Mouse (Mus musculus): ENCODE results near the gene Ism2.
"Not testable (repeated sequence)": the region's sequence is repeated elsewhere in the genome, so short reads cannot be mapped to it uniquely, and the experiment has no call there.

Gene Ism2

DNA sequence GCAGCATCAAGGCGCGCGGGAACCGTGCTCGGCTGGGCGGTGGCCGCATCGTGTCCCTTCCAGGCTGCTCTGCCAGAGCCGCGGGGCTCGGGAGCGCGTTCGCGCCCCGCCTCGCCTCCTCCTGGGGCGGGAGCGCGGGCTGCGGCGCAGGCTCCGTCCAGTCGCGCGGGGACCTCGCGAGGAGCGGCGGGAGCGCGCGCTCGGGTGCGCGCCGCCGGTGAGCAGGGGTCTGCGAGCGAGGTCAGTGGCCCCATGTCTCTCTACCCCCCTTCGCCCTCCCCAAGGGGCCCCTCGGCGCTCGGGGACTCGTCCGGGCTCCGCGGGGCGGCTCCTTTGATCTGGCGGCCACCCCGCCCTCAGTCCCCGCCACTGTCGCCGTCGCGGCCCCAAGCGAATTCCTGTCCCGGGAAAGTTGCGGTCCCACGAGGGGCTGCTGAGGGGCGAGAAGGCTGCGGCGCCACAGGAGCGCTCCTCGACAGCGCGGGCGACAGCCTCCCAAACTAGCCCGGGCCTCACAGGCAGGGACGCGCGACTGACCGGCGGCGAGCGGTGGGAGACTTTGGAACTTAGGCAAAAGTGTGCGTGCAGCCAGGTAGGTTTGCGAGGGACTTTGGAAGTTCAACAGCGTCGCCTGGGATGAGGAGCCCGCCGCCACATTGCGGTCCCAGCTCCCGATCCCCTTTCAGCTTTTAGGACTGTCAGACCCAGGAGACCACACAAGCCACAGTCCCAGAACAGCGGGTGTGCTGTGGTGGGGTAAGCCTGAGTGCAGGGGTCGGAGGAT is at the start of gene Ism2:
Gene Ism2, minus strand, starts transcription at position 49 of the 784 bp plus-strand sequence.
- DNase-seq: peak; percentile 44

DNA sequence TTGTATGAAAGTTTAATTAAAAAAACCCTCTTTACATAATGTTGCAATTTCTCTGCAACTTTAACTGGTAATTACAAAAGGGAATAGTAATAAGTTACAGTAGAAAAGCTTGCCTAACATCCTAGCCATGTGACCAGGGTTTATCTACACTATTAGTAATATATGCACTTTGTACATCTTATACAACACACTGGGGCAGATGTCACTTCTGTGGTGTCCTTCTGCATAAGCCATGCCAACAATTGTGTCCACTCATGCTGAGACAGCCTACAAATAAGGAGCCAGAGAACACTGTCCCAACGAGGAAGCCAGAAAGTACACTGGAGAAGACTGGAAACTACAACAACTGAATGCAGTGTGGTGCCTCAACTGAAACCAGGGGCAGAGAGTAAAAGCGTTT is 48.5 kb upstream of the Ism2 start:
- DNase-seq: no peak

DNA sequence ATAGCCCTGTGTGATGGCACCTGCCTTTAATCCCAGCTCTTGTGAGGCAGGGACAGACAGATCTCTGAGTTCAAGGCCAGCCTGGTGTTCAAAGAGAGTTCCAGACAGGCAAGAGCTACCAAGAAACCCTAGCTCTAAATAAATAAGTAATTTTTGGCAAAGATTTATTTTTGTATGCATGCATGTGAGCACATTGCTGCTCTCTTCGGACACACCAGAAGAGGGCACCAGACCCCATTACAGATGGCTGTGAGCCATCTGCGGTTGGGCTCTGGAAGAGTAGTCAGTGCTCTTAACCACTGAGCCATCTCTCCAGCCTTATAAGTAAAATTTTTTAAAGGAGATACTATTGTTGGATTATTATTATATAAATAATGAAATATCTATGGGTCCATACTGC is 48.0 kb upstream of the Ism2 start:
- DNase-seq: peak; percentile 13

DNA sequence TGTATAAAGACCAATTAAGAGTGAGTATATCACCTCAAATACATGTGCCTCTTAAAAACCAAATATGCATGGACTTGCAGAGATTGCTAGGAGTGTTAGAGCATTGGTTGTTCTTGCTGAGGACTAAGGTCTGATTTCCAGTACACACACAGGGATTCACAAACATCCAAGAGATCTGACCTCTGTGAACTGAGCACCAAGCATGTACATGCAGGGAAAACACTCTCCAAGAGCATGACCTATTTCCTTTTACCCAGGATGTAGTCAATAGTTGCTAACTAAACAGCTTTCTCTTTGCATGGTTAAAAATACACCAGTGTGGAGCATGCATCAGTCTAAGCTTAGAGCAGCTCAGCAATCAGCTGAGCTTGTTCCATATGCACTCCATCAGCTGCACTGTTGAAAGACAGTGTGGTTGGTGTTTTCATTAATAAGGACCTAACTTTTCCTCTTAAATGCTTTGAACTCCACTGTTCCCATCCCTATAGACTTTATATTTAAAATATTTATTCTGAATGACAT is 43.6 kb upstream of the Ism2 start:
- DNase-seq: no peak

DNA sequence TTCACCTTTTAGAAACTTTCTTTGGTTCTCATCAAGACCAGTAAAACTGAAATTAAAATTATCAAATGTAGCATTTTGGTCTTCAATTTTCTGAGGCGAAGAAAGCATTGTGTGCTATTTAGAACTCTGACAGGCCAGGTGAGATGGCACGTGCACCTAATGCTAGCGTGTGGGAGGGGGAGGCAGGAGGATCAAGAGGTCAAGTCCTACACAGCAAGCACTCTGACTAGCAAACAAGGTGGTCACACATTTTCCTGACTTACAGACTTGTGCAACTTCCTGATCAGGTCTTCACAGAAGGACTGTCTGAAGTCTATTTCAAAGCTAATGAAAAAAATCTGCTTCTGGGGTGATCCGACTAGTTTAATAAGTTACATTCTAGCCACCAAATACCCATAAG is 38.6 kb upstream of the Ism2 start:
- no peak for DNase-seq

DNA sequence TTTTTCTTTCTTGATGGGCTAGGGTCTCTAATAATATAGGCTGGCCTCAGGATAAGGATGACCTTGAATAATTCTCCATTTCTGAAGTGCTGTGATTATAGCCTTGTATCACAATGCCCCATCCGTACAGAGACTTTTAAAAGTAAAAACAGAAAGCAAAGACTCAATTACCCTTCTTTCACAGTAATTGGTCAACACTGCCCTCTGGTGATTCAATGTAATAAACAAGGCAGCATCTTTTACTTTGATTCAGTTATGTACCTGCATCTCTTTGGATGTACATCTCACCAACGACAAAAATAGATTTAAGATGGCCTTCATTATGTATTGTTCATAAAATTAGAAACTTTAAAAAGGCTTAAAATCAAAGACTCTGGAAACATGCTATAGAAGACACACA is 35.4 kb upstream of the Ism2 start:
- DNase-seq: peak; percentile 38

DNA sequence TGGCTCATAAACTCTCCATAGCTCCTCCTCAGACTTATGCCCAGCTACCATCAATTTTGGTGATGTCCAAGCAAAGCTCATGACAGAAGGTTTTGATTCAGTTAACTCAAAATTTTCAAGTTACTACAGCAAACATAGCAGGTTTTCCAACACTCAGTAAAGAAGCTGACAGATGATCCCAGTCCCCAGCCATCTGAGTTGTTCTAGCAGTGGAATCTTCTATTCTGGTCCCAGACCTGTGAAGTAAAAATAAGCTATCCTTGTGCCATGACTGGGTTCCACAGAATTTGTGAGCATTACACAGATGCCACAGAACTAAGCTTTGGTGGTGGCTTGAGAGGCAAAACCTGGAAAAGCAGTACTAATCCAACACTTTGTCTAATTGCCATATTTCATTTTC is 34.3 kb upstream of the Ism2 start:
- DNase-seq: no peak

DNA sequence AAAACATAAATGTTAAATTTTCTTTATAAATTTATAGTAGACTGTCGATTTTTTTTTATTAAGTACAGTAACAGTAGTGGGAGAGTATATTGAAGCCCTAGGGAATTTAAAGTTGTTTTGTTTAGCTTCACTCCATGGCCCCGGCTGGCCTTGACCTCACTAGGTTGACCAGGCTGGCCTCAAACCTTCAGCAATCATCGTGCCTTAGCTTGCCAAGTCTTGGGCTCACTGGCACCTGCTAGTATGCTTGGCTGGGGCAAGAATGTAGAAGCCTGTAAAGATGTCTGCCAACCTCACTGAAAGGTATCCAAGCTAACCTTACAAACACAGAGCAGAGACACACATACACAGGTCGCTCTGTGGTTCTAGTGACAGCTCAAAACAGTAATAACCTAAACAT is 33.0 kb upstream of the Ism2 start:
- DNase-seq: no peak

DNA sequence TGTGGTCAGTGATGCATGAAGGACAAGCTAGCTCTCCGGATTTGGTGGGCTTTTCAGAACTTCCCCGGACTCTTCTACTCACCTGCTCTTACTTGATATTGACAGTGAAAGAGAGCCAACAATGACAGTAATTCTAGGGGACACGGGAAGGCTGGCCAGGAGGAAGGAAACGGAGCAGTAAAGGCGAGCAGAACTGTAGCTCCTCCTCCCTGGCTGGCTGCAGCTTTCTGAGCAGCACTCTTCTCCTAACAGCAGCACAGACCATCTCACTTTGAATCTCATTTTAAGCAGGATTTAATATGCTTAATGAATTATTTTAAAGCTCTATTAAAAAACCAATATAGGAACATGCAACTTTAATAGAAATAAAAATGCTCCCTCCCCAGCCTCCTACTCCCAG is 32.4 kb upstream of the Ism2 start:
- DNase-seq: no peak

DNA sequence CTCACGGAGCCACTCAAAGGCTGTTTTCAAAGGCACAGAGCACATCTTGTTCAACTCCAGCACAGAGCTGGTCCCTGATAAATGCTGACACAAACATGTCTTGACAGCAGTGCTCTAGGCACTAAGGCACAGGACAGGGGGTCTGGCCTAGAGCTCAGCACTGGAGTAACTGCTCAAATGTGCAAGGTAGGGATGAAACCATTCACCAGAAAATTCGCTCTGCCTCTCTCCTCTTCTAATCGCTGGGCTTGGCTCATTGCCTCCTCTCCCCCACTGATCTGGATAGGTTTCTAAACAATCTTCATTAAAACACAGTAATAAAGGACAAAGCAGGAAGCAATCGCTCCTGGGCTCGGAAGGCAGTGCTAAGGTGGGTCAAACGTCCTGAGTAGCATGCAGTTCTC is 31.6 kb upstream of the Ism2 start:
- no peak for DNase-seq

DNA sequence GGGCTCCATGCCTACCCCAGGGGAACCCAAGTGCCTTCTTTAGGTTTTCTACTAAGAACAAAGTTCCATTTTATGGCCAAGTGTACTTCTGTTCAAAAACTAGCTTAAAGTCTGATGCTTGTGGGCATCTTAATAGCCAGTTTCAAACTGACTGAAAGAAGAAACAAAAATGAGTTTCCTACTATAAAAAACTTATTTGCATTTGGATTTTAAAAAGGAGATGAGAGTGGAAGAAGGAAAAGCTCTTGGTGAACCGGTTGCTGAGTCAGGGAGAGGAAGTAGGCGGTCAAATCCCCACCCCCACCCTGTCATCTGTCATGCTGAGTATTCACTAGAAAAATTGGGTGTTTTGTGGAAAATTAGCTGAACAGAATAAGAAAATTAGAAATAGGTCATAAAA is 30.7 kb upstream of the Ism2 start:
- no peak for DNase-seq

DNA sequence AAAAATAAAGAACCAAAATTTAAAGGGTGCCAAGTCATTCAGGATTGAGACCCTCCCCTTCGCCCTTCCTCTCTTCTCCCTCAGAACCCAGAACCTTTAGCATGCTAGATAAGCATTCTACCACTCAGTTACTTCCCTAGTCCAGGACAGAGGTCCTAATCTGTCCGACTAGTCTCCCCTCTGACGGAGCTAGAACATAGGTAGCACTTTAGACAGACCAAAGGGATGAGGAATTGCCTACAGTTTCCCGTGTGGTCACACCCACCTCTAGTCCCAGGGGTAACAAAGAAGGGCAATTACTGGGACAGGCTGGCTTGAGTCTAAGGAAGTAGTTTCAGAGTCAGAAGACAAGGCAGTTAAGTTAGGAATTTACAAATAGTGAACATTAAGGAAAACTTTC is 28.5 kb upstream of the Ism2 start:
- DNase-seq: no peak

DNA sequence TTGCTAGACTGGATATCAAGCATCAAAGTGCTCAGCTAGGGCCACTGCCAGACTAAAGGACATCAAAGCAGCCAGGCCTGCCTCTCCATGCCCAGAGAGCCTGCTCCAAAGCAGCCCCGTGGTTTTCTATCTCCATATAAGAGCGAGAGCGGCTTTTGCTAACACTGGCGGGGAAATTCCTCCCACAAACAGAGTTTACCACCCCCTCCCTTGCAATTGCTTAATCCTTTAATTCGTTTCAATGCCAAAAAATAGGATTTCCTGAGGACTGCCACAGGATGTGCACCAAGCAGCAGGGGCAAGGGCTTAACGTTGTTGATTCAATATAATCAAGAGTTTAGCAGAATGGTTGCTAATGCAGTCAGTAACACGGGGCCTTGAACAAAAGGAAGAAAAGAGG is 28.1 kb upstream of the Ism2 start:
- peak; percentile 4 for DNase-seq

DNA sequence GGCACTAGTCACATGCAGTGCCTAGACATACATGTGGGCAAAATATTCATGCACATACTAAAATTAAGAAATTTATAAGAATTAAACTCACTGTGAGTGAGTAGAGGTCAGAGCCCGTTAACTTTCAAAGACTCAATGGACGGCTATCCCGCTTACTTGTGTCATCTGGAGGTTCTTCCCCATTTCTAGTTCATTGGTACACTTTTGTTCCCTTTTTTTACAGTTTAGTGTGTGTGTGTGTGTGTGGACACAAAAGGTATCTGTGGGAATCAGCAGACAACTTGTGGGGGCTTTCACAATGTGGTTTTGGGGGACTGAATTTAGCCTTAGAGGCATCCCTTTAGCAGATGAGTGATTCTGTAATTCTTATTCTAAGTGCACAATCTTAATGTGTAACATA is 25.9 kb upstream of the Ism2 start:
- no peak for DNase-seq

DNA sequence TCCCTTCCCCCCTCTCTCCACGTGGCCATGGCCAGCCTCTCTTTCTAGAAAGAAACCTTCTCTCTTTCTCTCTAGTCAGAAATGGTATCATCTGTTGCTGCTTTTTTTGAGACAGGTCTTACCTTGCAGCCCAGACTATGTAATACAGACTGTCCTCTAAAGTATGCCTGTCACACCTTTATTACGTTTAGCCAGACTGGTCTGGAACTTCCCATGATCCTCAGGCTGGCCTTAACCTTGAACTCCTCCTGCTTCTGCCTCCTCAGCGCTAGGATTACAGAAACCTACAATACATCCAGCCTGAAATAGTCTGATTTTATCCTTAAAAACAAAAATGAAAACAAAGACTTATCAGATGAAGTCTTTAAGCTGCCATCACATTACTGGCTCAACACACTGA is 19.7 kb upstream of the Ism2 start:
- DNase-seq: no peak

DNA sequence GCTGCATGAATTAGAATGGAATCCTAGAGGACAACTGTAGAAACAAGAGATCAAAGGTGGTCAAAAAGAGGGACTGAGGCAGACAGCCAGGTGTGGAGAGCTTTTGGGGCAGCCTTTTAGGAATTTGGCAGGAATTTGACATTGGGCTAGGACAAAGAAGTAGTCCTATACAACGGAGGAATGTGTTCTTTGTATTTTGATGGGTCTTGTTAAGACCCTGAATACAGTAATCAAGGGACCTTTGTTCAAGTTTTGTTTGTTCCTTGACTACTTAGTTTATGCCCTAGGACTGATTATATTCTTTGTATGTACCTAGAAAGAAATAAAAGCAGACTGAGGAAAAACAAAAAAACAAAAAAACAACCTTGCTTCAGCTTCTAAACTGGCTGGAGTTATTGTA is 18.4 kb upstream of the Ism2 start:
- DNase-seq: no peak

DNA sequence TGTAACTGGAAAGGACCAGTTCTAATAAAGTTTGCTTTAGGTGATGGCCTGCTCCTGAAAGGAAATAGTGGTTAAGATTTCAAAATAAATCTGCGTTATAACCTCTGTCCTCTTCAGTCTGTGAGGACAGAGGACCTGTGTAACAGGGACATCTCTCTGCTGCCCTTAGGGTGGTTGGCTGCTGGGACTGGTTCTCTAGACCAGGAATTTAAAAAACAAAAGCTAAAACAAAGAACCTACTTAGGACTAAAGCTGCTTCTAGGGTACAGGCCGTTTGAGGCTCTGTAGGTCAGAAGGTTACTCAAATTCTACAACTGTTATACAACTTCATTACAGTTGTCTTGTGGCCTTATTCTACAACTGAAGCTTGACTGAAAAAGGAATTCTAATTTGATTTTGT is 13.6 kb upstream of the Ism2 start:
- DNase-seq: no peak

DNA sequence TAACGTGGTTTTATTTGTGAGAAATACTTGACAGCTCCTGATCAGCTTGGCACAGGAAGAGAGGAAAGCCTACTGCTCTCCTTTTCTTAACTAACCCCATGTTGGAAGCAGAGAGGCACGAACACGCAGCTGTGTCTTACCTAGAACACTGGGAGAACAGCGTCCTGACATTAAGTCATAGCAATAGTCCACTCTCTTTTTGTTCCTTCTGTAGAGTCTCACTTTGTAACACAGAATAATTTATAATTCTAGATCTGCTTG is 7.0 kb upstream of the Ism2 start:
- DNase-seq: not testable (repeated sequence)

DNA sequence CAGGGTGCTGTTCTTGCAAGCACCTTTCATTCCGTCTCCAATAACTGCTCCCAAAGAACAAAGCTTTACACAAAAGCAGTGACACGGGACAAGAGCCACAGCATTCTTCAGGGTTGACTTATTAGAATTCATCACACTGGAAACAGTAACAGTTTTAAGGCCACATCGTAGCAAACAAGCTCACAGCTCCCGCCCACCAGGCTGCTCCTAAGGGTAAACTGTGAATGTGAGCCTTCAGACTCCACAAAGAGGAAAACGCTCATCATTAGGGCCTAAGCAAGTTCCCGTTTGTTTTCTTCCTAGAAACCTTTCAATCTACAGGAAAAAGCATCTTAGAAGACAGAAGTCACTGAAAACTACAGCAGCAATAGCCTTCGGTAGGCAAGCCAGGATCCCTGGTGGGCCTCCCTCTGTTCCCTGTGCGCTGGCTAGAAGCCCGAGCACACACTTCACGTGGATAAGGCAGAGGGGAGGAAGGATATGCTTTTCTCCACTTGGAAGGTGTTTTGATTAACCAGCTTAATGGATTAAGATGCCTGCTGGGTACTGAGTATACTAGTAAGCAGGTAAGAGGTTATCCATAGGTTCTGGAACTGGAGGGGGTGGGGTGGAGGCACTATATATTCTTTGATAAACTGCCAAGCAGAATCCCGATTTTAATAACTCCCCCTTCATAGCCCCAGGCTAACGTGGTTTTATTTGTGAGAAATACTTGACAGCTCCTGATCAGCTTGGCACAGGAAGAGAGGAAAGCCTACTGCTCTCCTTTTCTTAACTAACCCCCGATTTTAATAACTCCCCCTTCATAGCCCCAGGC is 6.5 kb upstream of the Ism2 start:
- no peak for DNase-seq

DNA sequence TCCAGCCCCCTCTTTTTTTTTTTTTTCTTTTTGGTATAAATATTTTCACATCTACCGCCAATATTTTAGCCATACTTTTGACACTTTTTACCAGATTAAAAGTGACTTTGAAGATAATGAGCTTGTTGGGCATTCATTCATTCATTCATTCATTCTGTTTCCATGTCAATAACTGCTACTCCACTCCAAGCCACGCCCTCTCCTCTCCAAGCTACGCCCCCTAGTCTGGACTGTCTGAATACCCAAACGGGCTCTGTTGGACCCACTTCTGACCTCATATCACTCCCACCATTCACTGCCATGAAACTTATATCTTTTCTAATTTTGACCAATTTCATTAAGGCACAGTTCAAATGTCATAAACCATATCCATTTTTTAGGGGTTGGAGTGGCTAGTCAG is 1.7 kb upstream of the Ism2 start:
- DNase-seq: no peak

DNA sequence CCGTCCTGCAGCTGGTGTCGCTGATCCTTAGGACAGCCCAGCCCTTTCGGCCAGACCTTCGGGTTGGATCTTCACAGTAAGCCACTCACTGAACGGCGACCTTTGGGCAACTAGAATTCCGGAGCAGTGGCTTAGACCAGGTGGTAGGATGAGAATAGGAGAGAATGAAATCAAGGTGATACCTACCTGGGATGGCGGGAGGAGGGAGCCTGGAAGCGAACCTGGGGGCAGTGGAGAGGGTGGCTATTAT is 861 bp upstream of the Ism2 start:
- DNase-seq: no peak

DNA sequence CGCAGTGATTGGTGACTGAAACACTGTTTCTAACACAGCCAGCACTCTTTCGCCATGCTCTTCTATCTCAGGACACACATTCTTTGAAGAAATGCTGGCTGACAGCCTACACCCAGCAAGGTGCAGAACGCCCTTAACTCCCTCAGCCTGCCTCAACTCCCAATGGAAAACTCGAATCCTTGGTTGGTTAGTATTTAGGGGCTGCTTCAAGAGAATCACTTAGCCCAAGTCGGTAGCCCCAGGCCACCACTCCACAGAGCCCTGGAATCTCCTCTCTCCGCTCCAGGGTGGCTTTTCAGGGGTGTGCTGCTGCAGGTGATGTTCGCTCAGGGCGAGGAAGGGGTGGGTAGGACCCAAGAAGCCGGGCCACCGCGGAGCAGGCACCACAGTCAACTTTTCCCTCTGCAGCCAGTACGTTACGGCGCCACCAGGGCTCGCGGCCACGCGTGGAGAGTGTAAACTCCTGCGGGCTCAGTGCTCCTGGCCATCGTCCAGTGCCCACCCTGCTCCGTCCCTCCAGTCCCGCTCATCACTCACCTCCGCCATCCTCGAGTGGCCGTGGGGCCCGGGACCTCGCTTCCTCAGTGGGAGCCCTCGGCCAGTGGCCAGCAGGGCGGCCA is 358 bp downstream of the Ism2 start:
- no peak for DNase-seq

DNA sequence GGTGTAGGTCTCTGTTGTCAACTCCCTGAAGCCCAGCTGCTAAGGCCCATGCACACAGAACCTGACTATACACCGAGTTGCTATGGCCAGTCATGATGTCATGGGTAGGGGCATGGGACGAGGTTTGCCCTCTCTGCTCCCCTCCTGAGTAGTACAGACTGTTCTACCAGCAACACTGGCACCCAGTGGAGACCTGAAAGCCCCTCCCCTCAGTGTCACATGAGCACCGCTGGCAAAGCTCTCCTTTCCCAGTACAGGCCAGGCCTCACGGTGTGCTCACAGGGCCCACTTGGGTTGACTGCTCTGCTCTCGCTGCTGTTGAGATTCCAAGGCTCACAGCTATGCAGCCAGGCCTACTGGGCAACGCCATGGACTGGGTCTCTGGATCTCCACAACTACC is 5.6 kb downstream of the Ism2 start:
- DNase-seq: no peak

DNA sequence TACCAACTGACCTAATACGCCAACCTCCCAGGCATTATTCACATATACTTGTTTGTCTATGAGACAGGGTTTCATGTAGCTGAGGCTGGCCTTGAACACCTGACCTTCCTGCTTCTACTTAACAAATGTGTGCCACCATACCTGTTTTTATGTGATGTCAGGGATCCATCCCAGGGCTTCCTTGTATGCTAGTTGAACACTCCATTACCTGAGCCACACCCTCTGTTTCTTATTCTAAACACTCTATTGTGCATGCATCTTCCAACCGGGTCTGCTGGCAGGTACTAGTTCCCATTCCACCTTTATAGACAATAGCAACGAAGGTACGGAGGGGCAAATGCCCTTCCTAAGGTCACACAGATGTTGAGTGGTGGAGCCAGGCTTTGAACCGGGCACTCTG is 10.4 kb downstream of the Ism2 start:
- no peak for DNase-seq

DNA sequence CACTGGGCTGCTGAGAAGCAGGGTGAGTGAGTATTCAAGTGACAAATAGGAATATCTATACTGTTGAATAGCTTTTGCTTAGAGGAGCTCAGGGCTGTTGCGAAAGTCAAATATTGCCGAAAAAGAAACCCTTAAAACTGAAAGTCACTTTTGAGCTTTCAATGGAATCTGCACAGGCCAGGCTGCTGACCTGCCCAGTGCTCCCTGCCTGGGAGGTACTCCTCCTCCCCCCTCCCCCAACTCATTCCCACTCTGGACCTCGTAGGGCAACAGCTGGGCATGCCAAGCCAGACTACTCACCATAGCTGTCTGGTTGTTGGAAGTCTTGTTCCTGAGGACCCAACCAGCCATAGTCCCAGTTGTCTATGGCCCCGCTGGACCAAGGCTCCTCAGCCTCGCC is 14.8 kb downstream of the Ism2 start:
- DNase-seq: peak; percentile 30

All from lung, postnatal 10 days (tissue).